Mouse (Mus musculus): ENCODE measurements around the gene Ankrd55.

- TF ChIP-seq CTCF (IDR thresholded peaks at IDR 0.05; ENCODE audit: control insufficient read depth, insufficient read depth, insufficient replicate concordance, low read depth, low read length) (no peak), POLR2A (IDR thresholded peaks at IDR 0.05; ENCODE audit: control insufficient read depth, low read depth, low read length) (no peak)
These were observed 118.4 kb downstream of the Ankrd55 start for GRCm38 (mm10) chr13:112406618-112407017.

Measured in testis, adult 2 months (tissue).